Mouse (Mus musculus) mesoderm, embryonic 11.5 days (tissue): ENCODE data around the gene Bank1.

ENCODE experiments used
- DNase-seq: peaks from one replicate; pipeline ENCODE4 v3.0.0-alpha.2; 2012; ENCODE audit warnings: low read depth, low spot score

Gene Bank1

DNA sequence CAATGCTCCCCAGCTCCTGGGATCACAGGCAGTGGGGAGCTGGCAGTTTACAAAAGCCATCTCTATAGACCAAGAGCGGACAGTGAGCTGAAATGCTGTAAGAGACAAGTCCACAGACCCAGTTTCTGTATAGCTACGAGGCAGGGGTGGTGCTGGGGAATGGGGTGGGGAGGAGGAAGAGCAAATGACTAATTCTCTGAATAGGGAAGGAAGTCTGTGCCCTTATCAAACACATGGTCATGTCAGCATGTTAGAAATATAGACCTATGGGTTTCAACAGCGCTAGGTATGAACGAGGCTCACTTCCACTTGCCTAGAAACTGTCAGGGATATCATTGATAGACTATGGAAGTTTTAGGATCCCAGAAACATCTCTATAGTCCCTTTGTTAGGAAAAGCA is 73.0 kb downstream of the Bank1 start:
- no peak for DNase-seq

- no peak for DNase-seq
Observed at GRCm38 (mm10) chr3:136251578-136251977, 74.3 kb downstream of the Bank1 start.

DNA sequence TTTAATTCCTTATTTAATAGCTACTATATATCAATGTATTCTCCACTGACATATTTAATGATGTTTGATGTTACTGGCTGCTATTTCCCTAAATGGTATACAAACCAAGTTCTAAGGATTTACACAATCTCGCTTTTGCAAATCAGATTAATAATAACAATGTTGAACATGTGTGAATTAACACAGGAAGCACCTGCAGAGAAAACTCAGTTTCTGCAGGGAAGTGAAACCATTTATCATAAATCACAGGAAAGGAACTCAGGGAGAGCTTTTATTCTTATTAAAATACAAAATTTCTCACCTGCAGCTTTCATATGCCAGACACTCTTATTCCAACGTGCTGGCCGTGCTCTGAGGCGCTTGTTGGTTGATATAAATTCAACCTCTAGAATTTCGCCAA is 78.5 kb downstream of the Bank1 start:
- no peak for DNase-seq

- DNase-seq: no peak
Observed at GRCm38 (mm10) chr3:136244931-136245330, 80.9 kb downstream of the Bank1 start.

- DNase-seq: no peak
Observed at GRCm38 (mm10) chr3:136238790-136239189, 87.1 kb downstream of the Bank1 start.

GRCm38 (mm10) chr3:136233507-136233906 is 92.4 kb downstream of the Bank1 start:
- no peak for DNase-seq

DNA sequence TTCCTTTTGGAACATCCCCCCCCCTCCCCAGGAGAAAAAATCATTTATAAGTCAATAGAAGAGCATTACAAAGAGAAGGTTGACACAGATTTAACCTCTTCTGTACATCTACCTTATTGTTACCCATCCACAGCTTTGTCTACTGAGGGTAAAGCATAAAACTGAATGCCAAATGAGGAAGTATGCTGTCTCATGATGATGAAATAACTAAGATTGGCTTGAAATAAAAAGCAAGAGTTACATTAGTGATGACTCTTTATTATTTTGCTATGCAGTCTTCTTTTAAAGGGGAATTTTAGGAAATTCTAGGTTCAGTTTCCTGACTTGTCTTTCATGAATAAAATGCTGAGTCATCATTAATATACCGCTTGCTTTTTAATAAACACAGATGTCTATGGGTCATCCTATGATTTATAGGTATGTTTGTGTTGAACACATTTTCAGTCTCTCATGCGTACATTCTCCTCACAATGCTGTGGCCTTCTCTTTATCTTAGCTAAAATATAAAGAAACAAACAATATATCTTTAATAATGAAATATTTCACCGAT is 95.2 kb downstream of the Bank1 start:
- DNase-seq: no peak

GRCm38 (mm10) chr3:136189661-136190228 is 136.1 kb downstream of the Bank1 start:
- no peak for DNase-seq

DNA sequence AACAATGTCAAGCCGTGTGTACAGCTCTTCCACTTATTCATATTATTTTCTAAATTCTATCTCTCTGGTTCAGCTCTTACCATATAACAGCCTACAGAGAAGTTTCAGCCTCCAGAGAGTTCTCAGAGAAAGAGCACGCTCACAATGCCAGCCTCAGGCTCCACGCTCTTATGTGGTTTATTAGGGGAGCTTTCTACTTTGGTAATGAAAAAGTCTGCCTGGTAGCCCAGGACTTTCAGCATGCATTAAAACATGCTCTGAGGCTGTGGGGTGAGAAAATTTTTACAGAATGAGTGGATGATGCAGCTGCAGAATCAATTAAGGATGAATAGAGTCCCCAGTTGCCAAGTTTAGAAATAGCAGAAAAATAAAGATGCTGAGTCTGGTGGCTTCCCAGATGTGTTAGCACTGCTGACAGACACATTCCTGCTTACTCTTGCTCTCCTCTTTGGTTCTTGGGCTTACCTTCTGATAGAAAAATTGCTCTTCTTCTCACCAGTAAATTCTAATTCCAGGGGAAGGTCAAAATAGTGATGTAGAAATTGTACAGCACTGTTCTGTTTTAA is 139.2 kb downstream of the Bank1 start:
- no peak for DNase-seq

- no peak for DNase-seq
Observed at GRCm38 (mm10) chr3:136171631-136172030, 154.2 kb downstream of the Bank1 start.

GRCm38 (mm10) chr3:136168071-136168470 is 157.8 kb downstream of the Bank1 start:
- no peak for DNase-seq

GRCm38 (mm10) chr3:136166671-136167070 is 159.2 kb downstream of the Bank1 start:
- DNase-seq: no peak

DNA sequence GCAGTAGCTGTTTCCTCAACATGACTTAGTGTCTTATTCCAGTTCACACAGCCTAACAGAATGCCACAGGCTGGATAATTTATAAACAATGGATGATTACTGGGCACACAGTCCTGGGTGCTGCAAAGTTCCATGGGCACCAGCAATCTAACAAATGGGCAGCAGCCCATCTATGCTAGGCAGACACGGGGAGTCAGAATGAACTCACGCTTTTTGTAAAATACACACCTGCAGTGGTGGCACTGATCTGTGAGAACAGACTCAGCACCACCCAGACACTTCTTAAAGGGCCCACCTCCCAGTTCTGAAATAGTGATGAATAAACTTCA is 159.9 kb downstream of the Bank1 start:
- no peak for DNase-seq

- no peak for DNase-seq
Observed at GRCm38 (mm10) chr3:136165167-136166032, 160.5 kb downstream of the Bank1 start.

GRCm38 (mm10) chr3:136158059-136158458 is 167.8 kb downstream of the Bank1 start:
- DNase-seq: no peak

DNA sequence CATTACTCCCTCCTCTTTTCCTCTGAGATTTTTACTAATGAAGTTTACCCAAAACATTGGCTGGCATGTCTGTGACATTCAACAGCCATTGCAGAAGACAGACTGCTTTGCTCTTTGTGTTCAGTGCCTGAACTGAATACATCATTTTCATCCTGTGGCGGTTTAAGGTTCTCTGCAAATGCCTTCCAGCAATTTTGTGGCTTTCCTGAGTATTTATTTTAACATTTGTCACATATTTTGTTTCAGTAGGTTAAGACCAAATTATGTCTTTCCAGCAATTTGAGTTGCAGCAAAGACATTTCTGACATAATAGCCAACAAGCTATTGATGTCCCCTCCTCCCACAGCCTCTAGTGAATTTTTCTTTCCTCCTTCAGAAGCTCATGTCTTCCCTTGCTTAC is 170.3 kb downstream of the Bank1 start:
- DNase-seq: no peak

GRCm38 (mm10) chr3:136150886-136151285 is 175.0 kb downstream of the Bank1 start:
- DNase-seq: no peak

GRCm38 (mm10) chr3:136147166-136147565 is 178.7 kb downstream of the Bank1 start:
- no peak for DNase-seq

- no peak for DNase-seq
Observed at GRCm38 (mm10) chr3:136132013-136132412, 193.9 kb downstream of the Bank1 start.

- DNase-seq: peak; percentile 56
Observed at GRCm38 (mm10) chr3:136115478-136116215, 210.2 kb downstream of the Bank1 start.

GRCm38 (mm10) chr3:136109411-136110139 is 216.3 kb downstream of the Bank1 start:
- DNase-seq: no peak
